Mouse (Mus musculus): ENCODE measurements around the gene Btbd9.

GRCm38 (mm10) chr17:30580781-30581180 is 4.5 kb upstream of the Btbd9 start:
- TF ChIP-seq CTCF (IDR thresholded peaks at IDR 0.05; ENCODE audit: low read depth) (no peak), EP300 (IDR thresholded peaks at IDR 0.05; ENCODE audit: low read depth) (no peak)

Data from heart, postnatal 0 days (tissue).